Mouse (Mus musculus) G1E (cell line): Measurements from ENCODE around the gene Kif13a. TPM values are rescaled to one million over a fixed set of nuclear protein-coding genes. Genes with fewer than 3 reads are reported as not detected.

Experiments used
- ATAC-seq: 2 replicates; pipeline ENCODE4 v1.8.0; 2016; ENCODE audit warnings: mild to moderate bottlenecking; ENCODE audit not compliant: insufficient number of reproducible peaks, poor library complexity, low FRiP score, severe bottlenecking; ENCODE audit errors: extremely low read depth
- DNase-seq: peaks from one replicate; pipeline ENCODE4 v3.0.0; 2012; ENCODE audit warnings: low spot score
- H3K27me3 ChIP-seq: 2 replicates; pipeline ENCODE4 v1.6.1; 2012; ENCODE audit warnings: mild to moderate bottlenecking, low read length, inconsistent platforms; ENCODE audit not compliant: insufficient read depth
- H3K36me3 ChIP-seq: replicated peaks from 2 replicates; pipeline ENCODE3; 2012; ENCODE audit warnings: mild to moderate bottlenecking, inconsistent platforms
- H3K4me1 ChIP-seq: 2 replicates; pipeline ENCODE4 v1.6.1; 2012; ENCODE audit warnings: low read depth, low read length, inconsistent platforms, mixed read lengths; ENCODE audit not compliant: insufficient read depth
- H3K4me3 ChIP-seq: 2 replicates; pipeline ENCODE4 v1.5.1; 2012; ENCODE audit warnings: low read depth, mild to moderate bottlenecking, inconsistent platforms, low read length, moderate library complexity, mixed read lengths
- H3K9me3 ChIP-seq: replicated peaks from 2 replicates; pipeline ENCODE4 v1.6.1; 2012; ENCODE audit warnings: inconsistent platforms
- CTCF ChIP-seq: IDR thresholded peaks from 2 replicates; pipeline ENCODE4 v1.5.1; 2012; ENCODE audit warnings: low read depth, low read length, inconsistent platforms, mixed read lengths
- GATA1 ChIP-seq: IDR thresholded peaks from 2 replicates; pipeline ENCODE4 v1.6.1; 2012; ENCODE audit warnings: borderline replicate concordance, low read length, inconsistent platforms, mixed read lengths
- GATA2 ChIP-seq: IDR thresholded peaks from 2 replicates; pipeline ENCODE4 v1.6.1; 2012; ENCODE audit warnings: low read depth, low read length, inconsistent platforms, borderline replicate concordance
- POLR2AphosphoS5 ChIP-seq: IDR thresholded peaks from 2 replicates; pipeline ENCODE4 v1.6.1; 2012; ENCODE audit warnings: low read depth, low read length, inconsistent platforms; ENCODE audit not compliant: insufficient replicate concordance
- TAL1 ChIP-seq: conservative IDR thresholded peaks from 2 replicates; pipeline ENCODE4 v1.6.1; 2012; ENCODE audit warnings: low read depth, low read length, inconsistent platforms, mixed read lengths
- polyA plus RNA-seq: library from polyadenylated mRNA; stranded (reverse); fragments of >175 nt; gene quantifications from 2 replicates; pipeline ENCODE4 v1.2.3, GENCODE M21; 2012
- total RNA-seq, 2 experiments: library from RNA; stranded (forward) in 1 of 2; stranded (reverse) in 1 of 2; fragments of 200-1000 nt in 1 of 2; fragments of >200 nt in 1 of 2; fragmentation: Nextera tagmentation in 1 of 2; gene quantifications; 2 replicates each; pipeline ENCODE4 v1.2.3; 2014 to 2017

The Kif13a gene
- total and polyA plus RNA-seq, 3 experiments: 0.16 TPM; not detected in 2

DNA sequence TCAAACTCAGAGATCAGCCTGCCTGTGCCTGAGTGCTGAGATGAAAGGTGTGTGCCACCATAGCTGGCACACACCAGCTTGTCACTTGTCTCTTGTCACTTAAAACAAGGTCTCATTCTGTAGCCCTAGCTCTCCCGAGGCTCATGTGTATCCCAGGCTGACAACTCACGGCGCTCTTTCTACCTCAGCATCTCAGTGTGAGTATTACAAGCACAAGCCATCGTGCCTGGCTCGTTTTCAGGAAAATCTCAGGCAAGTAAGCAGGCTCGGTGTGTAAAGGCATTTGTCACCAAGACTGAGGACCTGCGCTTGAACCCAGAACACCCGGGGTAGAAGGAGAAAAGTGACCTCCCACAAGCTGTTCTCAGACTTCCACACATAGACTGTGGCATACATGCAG, 185.8 kb downstream of the Kif13a start:
- DNase-seq (no peak), ATAC-seq (no peak)
- H3K4me1 ChIP-seq: peaks cover 8% of the 10 kb centered on the region
- H3K9me3 ChIP-seq: no peaks in the 10 kb centered on the region
- H3K4me3 ChIP-seq: no peak overlapping the region
- TF ChIP-seq GATA2: no peak
- no peak for TF ChIP-seq CTCF
- TF ChIP-seq GATA1: no peak
- TF ChIP-seq TAL1: no peak
- TF ChIP-seq POLR2AphosphoS5: no peak
- peaks cover 31% of the 10 kb centered on the region for H3K27me3 ChIP-seq
- H3K36me3 ChIP-seq: no peaks in the 10 kb centered on the region

DNA sequence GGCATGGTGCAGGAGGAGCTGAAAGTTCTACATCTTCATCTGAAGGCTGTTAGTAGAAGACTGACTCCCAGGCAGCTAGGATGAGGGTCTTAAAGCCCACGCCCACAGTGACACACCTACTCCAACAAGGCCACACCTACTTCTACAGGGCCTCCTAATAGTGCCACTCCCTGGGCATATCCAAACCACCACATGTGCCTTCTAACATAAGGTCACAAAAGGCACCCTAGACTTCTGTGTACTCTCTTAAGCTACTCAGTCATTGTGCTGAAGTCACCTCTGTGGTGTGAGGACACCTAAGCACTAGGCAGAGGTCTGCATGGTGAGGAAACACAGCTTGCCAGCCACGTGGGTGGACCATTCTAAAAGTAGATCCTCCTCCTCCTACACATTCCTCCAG, 187.3 kb downstream of the Kif13a start:
- Histone ChIP-seq H3K36me3 (no peaks in the 10 kb centered on the region), H3K27me3 (peaks cover 26% of the 10 kb centered on the region), H3K4me3 (no peak overlapping the region), H3K4me1 (peaks cover 10% of the 10 kb centered on the region), H3K9me3 (no peaks in the 10 kb centered on the region)
- ATAC-seq (no peak), DNase-seq (no peak)
- TF ChIP-seq POLR2AphosphoS5 (no peak), TAL1 (no peak), GATA2 (no peak), GATA1 (no peak), CTCF (no peak)

DNA sequence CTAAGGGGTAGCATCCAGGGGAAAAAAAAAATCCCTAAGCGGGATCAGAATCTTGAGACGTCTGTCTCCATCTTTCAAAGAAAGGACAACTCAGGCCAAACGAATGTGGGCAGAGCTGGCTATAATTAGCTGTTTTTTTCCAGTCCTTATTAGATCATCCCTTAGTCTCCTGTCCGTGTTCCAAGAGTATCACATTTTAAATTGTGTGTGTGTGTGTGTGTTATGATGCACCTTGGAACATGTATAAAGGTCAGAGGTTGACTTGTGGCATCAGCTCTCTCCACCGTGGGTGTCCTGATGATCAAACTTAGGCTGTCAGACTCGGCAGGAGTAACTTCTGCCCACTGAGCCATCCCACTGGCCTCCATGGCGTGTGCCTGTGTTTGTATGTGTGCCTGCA, 190.2 kb downstream of the Kif13a start:
- Histone ChIP-seq H3K27me3 (peaks cover 7% of the 10 kb centered on the region), H3K4me3 (no peak overlapping the region), H3K36me3 (no peaks in the 10 kb centered on the region), H3K4me1 (peaks cover 27% of the 10 kb centered on the region), H3K9me3 (no peaks in the 10 kb centered on the region)
- ATAC-seq (no peak), DNase-seq (no peak)
- TF ChIP-seq GATA2 (no peak), GATA1 (no peak), TAL1 (no peak), POLR2AphosphoS5 (no peak), CTCF (no peak)

DNA sequence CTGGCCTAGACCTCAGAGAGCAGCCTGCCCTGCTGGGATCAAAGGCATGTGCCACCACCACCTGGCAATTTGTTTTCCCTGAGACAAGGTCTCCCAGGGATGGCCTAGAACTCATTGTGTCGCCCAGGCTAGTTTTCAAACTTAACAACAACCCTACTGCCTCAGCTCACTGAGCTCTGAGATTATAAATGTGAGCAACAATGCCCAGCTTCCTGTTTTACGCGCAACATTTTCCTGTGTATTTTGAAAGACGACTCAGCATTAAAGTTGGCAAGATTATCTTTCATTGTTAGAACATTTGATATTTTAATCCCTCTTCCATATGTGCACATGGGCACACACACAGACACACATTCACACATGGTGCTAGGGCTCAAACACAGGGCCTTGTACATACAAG, 192.2 kb downstream of the Kif13a start:
- H3K4me3 ChIP-seq: no peak overlapping the region
- H3K4me1 ChIP-seq: peaks cover 26% of the 10 kb centered on the region
- no peaks in the 10 kb centered on the region for H3K9me3 ChIP-seq
- no peaks in the 10 kb centered on the region for H3K27me3 ChIP-seq
- DNase-seq (no peak), ATAC-seq (no peak)
- H3K36me3 ChIP-seq: no peaks in the 10 kb centered on the region
- no peak for TF ChIP-seq GATA2

DNA sequence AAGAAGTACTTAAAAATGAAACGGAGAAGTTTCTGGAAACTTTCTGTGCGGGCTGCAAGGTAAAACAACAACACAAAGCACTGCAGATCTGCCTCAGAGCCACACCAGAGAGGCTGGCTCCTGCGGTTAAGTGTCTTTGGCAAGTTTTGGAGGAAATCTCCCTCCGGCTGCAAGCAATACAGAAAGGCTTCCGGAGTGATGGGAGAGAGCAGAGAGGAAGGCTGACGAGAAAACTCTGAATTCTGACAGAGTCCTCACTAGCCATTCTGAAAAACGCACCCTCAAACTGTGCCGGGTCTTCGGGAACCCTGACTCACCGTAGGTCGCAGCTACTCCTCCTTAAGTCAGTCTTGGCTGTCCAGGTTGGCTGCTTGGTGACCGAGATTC, 193.2 kb downstream of the Kif13a start:
- ATAC-seq: no peak

DNA sequence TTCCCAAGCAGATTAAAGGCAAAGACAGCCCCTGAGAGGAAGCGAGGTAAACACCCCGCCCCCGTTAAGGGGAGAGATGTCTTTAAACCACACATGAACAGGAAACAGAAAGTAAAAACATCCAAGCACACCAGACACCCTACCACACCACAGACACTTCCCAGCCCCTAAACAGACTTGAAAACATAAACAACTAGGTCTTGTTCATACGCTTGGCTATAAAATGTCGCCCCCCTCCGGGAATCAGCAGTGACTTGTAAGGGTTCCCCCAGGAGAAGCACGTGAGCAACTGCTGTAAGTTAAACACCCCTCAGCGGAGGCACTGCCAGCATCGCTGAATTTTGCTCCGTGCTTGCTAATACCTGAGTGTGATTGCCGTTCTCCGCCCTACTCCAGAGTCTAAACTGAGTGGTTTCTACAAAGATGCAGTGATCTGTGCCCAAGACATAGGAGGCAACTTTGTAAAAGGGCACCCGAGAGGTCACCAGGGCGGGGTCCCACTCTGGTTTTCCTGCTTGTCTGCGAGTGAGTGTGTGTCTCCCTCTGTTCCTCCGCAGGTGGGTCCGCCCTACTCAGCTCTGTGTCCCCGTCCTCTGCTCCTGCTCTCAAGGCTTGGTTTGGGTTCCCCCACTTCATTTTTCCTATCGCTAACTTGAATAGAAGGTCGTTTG, 193.7 kb downstream of the Kif13a start:
- ATAC-seq: peak; percentile 69
- peak overlapping the region; percentile 72 for H3K4me3 ChIP-seq
- DNase-seq: peak; percentile 50
- H3K36me3 ChIP-seq: no peaks in the 10 kb centered on the region
- H3K4me1 ChIP-seq: peaks cover 23% of the 10 kb centered on the region
- TF ChIP-seq POLR2AphosphoS5: no peak
- TF ChIP-seq TAL1: no peak
- no peak for TF ChIP-seq CTCF
- no peak for TF ChIP-seq GATA1
- no peak for TF ChIP-seq GATA2
- no peaks in the 10 kb centered on the region for H3K27me3 ChIP-seq
- no peaks in the 10 kb centered on the region; the same call in 1 of the 2 replicates for H3K9me3 ChIP-seq

More for the DNA sequence above, 193.2 kb downstream of the Kif13a start:
- DNase-seq: no peak
- H3K27me3 ChIP-seq: no peaks in the 10 kb centered on the region
- H3K4me1 ChIP-seq: peaks cover 23% of the 10 kb centered on the region
- H3K36me3 ChIP-seq: no peaks in the 10 kb centered on the region
- peak overlapping the region; percentile 72 for H3K4me3 ChIP-seq
- H3K9me3 ChIP-seq: no peaks in the 10 kb centered on the region; the same call in 1 of the 2 replicates
- TF ChIP-seq POLR2AphosphoS5 (no peak), CTCF (no peak), TAL1 (no peak), GATA2 (no peak), GATA1 (no peak)

DNA sequence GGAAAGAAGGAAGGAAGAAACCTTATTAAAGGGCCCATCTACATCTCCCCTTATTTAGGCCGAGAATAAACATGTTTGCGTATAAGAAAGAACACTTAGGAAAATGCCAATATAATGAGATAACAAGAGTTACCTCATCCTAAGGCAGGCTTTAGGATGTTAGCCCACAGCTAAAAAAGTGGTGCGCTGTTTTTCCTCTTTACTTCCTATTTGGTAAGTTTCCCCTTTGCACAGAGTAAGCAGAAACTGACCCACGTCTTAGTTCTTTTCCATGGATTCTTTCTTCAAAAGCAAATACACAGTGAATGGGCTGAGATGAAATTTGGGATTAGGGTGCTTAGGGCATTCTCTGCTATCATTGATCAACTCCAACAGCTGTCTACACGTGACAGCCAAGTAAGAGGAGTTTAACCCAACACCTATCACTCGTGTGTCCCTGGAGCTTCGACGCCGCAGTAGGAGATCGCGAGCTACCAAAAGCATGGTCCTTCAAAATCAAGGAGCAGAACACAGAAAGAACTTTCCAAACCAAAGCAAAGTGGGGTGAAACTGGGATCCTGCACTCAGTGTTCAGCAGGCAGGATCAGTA, 194.4 kb downstream of the Kif13a start:
- DNase-seq: no peak
- no peak for ATAC-seq

More for the DNA sequence above, 194.4 kb downstream of the Kif13a start:
- Histone ChIP-seq H3K4me3 (peak overlapping the region; percentile 72), H3K4me1 (peaks cover 23% of the 10 kb centered on the region), H3K9me3 (no peaks in the 10 kb centered on the region; the same call in 1 of the 2 replicates), H3K27me3 (no peaks in the 10 kb centered on the region), H3K36me3 (no peaks in the 10 kb centered on the region)
- TF ChIP-seq POLR2AphosphoS5 (no peak), CTCF (no peak), GATA1 (no peak), GATA2 (no peak), TAL1 (no peak)
